Mouse (Mus musculus): ENCODE data around the gene Kiss1r. TPM values are rescaled to one million over a fixed set of nuclear protein-coding genes. Genes with fewer than 3 reads are reported as not detected.
"Not testable (repeated sequence)": the region's sequence is repeated elsewhere in the genome, so short reads cannot be mapped to it uniquely, and the experiment has no call there.

The Kiss1r gene
- polyA plus RNA-seq, 1 experiment from 2014 or later: 1.6 TPM

DNA sequence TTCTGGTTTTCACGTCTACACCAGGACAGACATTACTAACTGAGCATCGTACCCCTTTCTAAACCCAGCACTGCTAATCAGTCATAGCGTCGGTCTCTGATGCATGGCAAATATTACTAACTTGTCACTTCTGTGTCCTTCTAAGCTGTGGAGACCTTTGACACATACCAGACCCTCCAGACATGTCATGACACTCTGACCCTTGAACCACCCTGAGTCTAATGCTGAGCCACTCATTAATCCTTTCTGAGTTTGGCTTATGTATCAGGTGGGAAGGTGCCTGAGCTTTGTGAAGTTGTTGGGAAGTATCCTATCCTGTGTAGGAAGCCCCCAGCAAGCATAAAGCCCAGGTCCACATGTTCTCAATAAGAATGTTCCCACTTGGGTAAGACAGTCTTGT lies 33.1 kb downstream of the Kiss1r start:
- H3K27ac ChIP-seq (ENCODE audit: low read length): no peak overlapping the region
- H3K4me2 ChIP-seq (replicated peaks; ENCODE audit: low read depth, low read length): no peak overlapping the region
- no peak overlapping the region for H3K9ac ChIP-seq (replicated peaks; ENCODE audit: low read depth)
- peaks cover 31% of the 10 kb centered on the region for H3K36me3 ChIP-seq (ENCODE audit: insufficient read depth, low read length)
- H3K4me1 ChIP-seq (ENCODE audit: insufficient read depth, low read depth, low read length): peaks cover 18% of the 10 kb centered on the region; the same call in 1 of the 2 replicates
- no peaks in the 10 kb centered on the region for H3K27me3 ChIP-seq (replicated peaks; ENCODE audit: insufficient read depth, low read length)
- WGBS: 86% methylated on average over 4 of the region's 4 CpGs
- H3K9me3 ChIP-seq (ENCODE audit: low read length): no peaks in the 10 kb centered on the region
- no peak overlapping the region for H3K4me3 ChIP-seq (ENCODE audit: low read depth, low read length)
- ATAC-seq: no peak
- TF ChIP-seq CTCF (IDR thresholded peaks at IDR 0.05) (no peak), EP300 (IDR thresholded peaks at IDR 0.05) (no peak)
- DNase-seq (ENCODE audit: low spot score): no peak

DNA sequence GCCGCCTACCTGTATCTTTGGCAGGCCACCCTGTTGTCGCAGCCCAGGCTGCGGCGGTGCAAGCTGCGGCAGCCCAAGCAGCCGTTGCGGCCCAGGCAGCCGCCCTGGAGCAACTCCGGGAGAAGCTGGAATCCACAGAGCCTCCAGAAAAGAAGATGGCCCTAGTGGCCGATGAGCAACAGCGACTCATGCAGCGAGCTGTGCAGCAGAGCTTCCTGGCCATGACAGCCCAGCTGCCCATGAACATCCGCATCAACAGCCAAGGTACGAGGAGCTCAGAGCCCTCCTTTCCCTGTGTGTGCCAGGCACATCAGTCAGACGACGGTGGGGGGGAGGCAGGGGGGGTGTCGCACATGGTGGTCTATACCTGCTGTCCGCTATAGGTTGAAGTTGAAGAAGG lies 33.9 kb downstream of the Kiss1r start:
- no peak overlapping the region for H3K27ac ChIP-seq (ENCODE audit: low read length)
- H3K27me3 ChIP-seq (replicated peaks; ENCODE audit: insufficient read depth, low read length): no peaks in the 10 kb centered on the region
- H3K4me1 ChIP-seq (ENCODE audit: insufficient read depth, low read depth, low read length): peaks cover 12% of the 10 kb centered on the region; the same call in 1 of the 2 replicates
- TF ChIP-seq EP300 (IDR thresholded peaks at IDR 0.05) (no peak), CTCF (IDR thresholded peaks at IDR 0.05) (no peak)
- H3K9ac ChIP-seq (replicated peaks; ENCODE audit: low read depth): no peak overlapping the region
- ATAC-seq (no peak), DNase-seq (ENCODE audit: low spot score) (no peak)
- peaks cover 31% of the 10 kb centered on the region for H3K36me3 ChIP-seq (ENCODE audit: insufficient read depth, low read length)
- WGBS: 88% methylated on average over 18 of the region's 18 CpGs
- H3K4me2 ChIP-seq (replicated peaks; ENCODE audit: low read depth, low read length): no peak overlapping the region
- H3K9me3 ChIP-seq (ENCODE audit: low read length): no peaks in the 10 kb centered on the region
- H3K4me3 ChIP-seq (ENCODE audit: low read depth, low read length): no peak overlapping the region

DNA sequence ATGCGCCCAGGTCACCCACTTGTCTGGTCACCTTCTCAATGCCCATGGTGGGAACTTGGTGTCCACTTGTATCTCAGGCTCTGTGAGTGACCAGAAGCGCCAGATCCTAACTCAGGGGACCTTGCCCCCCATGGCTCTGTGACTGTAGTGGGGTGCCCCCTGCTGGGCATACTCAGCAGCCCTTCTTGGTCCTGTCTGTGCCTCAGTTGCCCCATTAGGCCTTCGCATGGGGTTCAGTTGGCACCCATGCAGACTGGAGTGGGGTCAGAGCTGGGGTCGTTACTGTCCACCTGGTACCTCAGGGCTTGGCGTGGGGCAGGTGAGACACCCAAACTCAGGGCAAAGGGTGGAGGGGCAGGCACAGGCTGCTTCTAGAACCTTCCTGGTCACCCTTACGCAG lies 37.2 kb downstream of the Kiss1r start:
- Histone ChIP-seq H3K9me3 (ENCODE audit: low read length) (no peaks in the 10 kb centered on the region), H3K4me3 (ENCODE audit: low read depth, low read length) (no peak overlapping the region), H3K4me1 (ENCODE audit: insufficient read depth, low read depth, low read length) (no peaks in the 10 kb centered on the region), H3K27ac (ENCODE audit: low read length) (no peak overlapping the region), H3K27me3 (replicated peaks; ENCODE audit: insufficient read depth, low read length) (no peaks in the 10 kb centered on the region), H3K36me3 (ENCODE audit: insufficient read depth, low read length) (peaks cover 24% of the 10 kb centered on the region), H3K9ac (replicated peaks; ENCODE audit: low read depth) (no peak overlapping the region), H3K4me2 (replicated peaks; ENCODE audit: low read depth, low read length) (no peak overlapping the region)
- 0 out of 2 replicates have a peak, but pooled peaks have one; percentile 18 for ATAC-seq
- DNase-seq (ENCODE audit: low spot score): peak; percentile 40
- WGBS: 88% methylated on average over 6 of the region's 6 CpGs
- TF ChIP-seq EP300 (IDR thresholded peaks at IDR 0.05) (no peak), CTCF (IDR thresholded peaks at IDR 0.05) (peak; percentile 83)

DNA sequence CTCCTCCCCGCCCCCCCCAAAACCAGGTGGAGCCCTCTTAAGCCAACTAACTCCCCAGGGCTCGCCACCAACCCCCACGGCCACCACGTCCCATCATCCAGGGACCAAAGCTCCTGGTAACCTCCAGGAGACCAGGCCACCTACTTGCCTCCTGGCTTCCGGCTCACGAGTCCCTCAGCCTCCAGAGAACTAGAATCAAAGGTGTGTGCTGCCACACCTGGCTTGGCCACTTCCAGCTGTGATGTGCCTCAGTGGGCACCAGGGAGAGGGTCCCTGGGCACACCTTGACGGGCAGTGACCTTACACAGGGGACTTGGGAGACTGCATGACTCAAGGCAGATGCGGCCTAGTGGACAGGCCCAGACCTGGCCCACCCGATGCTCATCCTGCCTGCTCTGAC lies 38.9 kb downstream of the Kiss1r start:
- Histone ChIP-seq H3K4me1 (ENCODE audit: insufficient read depth, low read depth, low read length) (peaks cover 6% of the 10 kb centered on the region; the same call in 1 of the 2 replicates), H3K9me3 (ENCODE audit: low read length) (no peaks in the 10 kb centered on the region), H3K4me2 (replicated peaks; ENCODE audit: low read depth, low read length) (no peak overlapping the region), H3K36me3 (ENCODE audit: insufficient read depth, low read length) (peaks cover 9% of the 10 kb centered on the region; the same call in 1 of the 2 replicates), H3K4me3 (ENCODE audit: low read depth, low read length) (no peak overlapping the region), H3K27ac (ENCODE audit: low read length) (no peak overlapping the region), H3K27me3 (replicated peaks; ENCODE audit: insufficient read depth, low read length) (no peaks in the 10 kb centered on the region), H3K9ac (replicated peaks; ENCODE audit: low read depth) (no peak overlapping the region)
- ATAC-seq (no peak), DNase-seq (ENCODE audit: low spot score) (no peak)
- WGBS: 57% methylated on average over 9 of the region's 9 CpGs
- no peak for TF ChIP-seq EP300 (IDR thresholded peaks at IDR 0.05)
- TF ChIP-seq CTCF (IDR thresholded peaks at IDR 0.05): no peak

DNA sequence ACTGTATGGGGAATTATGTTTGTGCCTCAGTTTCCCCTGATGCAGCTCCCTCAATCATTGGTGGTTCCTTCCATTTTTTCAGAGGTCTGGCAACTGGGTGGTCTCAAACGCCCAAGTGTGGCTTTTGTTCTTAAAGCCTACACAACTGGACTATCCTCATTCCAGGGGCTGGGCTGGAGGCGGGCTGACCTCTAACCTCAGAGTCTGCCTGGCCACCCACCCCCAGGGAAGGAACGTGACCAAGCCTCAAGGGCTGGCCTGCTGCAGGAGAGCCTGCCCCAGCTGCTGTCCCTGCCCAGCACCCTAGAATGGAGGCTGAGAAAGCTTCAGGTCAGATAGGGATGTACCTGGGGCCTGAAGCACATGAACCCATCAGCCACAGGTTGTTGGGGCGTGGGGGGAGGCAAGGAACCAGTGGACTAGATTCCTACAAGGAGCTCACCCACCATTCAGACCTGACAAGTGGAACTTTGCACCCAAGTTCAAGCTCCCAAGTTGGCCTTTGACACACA lies 39.9 kb downstream of the Kiss1r start:
- Histone ChIP-seq H3K36me3 (ENCODE audit: insufficient read depth, low read length) (0 out of 2 replicates have a peak, but pooled peaks cover 2% of the 10 kb centered on the region), H3K4me2 (replicated peaks; ENCODE audit: low read depth, low read length) (no peak overlapping the region), H3K9me3 (ENCODE audit: low read length) (no peaks in the 10 kb centered on the region), H3K27me3 (replicated peaks; ENCODE audit: insufficient read depth, low read length) (no peaks in the 10 kb centered on the region), H3K4me1 (ENCODE audit: insufficient read depth, low read depth, low read length) (peaks cover 8% of the 10 kb centered on the region; the same call in 1 of the 2 replicates), H3K4me3 (ENCODE audit: low read depth, low read length) (no peak overlapping the region), H3K27ac (ENCODE audit: low read length) (no peak overlapping the region), H3K9ac (replicated peaks; ENCODE audit: low read depth) (no peak overlapping the region)
- ATAC-seq (no peak), DNase-seq (ENCODE audit: low spot score) (no peak)
- no peak for TF ChIP-seq CTCF (IDR thresholded peaks at IDR 0.05)
- TF ChIP-seq EP300 (IDR thresholded peaks at IDR 0.05): no peak
- 39% methylated on average over 4 of the region's 4 CpGs for WGBS

DNA sequence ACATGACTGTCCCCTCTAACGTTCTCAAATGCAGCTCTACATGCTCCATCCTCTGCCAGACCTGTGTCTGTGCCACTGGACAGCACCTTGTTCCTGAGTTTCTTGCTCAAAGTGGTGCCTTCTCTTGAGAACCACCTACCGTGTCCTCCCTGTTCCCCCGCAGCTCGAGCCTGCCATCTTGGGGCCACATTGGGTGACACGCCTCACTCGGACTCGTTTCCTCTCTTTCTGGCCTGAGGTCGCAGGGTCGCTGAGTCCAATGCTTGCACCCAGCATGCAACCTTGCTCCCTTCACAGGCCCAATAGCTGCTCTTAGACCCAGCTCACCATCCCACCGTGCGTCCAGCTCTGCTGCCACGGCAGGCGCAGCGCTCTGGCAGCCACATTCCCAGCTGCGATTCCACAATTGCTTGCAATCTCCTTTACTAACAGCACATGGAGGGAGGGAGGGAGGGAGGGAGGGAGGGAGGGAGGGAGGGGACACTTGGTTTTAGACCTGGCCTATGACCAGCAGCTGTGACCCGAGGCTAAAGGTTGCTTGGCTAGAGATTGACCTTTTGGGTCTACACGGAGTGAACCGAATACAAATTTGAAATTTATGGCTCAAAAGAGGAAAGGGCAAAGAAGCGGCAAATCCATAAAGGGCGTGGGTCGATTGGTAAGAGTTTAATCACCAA lies 41.5 kb downstream of the Kiss1r start:
- TF ChIP-seq CTCF (IDR thresholded peaks at IDR 0.05) (peak; percentile 99), EP300 (IDR thresholded peaks at IDR 0.05) (no peak)
- peak; percentile 14 for ATAC-seq
- no peak overlapping the region for H3K27ac ChIP-seq (ENCODE audit: low read length)
- WGBS: 12% methylated on average over 21 of the region's 21 CpGs
- no peaks in the 10 kb centered on the region for H3K36me3 ChIP-seq (ENCODE audit: insufficient read depth, low read length)
- no peaks in the 10 kb centered on the region for H3K9me3 ChIP-seq (ENCODE audit: low read length)
- H3K4me1 ChIP-seq (ENCODE audit: insufficient read depth, low read depth, low read length): peaks cover 8% of the 10 kb centered on the region; the same call in 1 of the 2 replicates
- no peak overlapping the region for H3K4me3 ChIP-seq (ENCODE audit: low read depth, low read length)
- peak; percentile 87 for DNase-seq (ENCODE audit: low spot score)
- H3K9ac ChIP-seq (replicated peaks; ENCODE audit: low read depth): no peak overlapping the region
- no peaks in the 10 kb centered on the region for H3K27me3 ChIP-seq (replicated peaks; ENCODE audit: insufficient read depth, low read length)
- peak overlapping the region; percentile 15; the same call in 1 of the 2 replicates for H3K4me2 ChIP-seq (replicated peaks; ENCODE audit: low read depth, low read length)

DNA sequence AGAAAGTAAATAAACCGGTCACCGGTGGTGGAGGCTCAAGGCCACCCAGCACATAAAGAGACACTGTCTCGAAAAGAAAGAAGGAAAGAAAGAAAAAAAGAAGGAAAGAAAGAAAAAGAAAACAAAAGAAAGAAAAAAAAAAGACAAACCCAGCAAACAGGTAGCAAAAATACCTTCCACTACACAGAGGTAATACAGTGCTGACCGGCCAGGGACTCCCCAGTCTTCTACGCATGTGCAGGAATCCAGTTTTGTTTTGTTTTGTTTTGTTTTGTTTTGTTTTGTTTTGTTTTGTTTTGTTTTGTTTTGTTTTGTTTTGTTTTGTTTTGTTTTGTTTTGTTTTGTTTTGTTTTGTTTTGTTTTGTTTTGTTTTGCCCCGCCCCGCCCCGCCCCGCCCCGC lies 42.6 kb downstream of the Kiss1r start:
- not testable (repeated sequence) for H3K9ac ChIP-seq (replicated peaks; ENCODE audit: low read depth); H3K36me3 ChIP-seq (ENCODE audit: insufficient read depth, low read length); H3K27me3 ChIP-seq (replicated peaks; ENCODE audit: insufficient read depth, low read length); H3K27ac ChIP-seq (ENCODE audit: low read length); H3K9me3 ChIP-seq (ENCODE audit: low read length); H3K4me1 ChIP-seq (ENCODE audit: insufficient read depth, low read depth, low read length)
- 29% methylated on average over 10 of the region's 10 CpGs for WGBS
- DNase-seq (ENCODE audit: low spot score) (peak; percentile 56), ATAC-seq (peak; percentile 31; the same call in 1 of the 2 replicates)
- Histone ChIP-seq H3K4me3 (ENCODE audit: low read depth, low read length) (peak overlapping the region; percentile 82; the same call in 1 of the 2 replicates), H3K4me2 (replicated peaks; ENCODE audit: low read depth, low read length) (peak overlapping the region; percentile 89; the same call in 1 of the 2 replicates)
